Mouse (Mus musculus) bone marrow macrophage, adult 2 months (primary cell): Measurements from ENCODE around the gene Snrpd3.

Experiments used
- CTCF ChIP-seq: IDR thresholded peaks from 2 replicates; pipeline ENCODE4 v1.5.1; 2012; ENCODE audit warnings: low read depth, mild to moderate bottlenecking, low read length, moderate library complexity
- POLR2A ChIP-seq: IDR thresholded peaks from 2 replicates; pipeline ENCODE4 v1.6.1; 2012; ENCODE audit warnings: mild to moderate bottlenecking, low read depth, low read length, borderline replicate concordance

DNA sequence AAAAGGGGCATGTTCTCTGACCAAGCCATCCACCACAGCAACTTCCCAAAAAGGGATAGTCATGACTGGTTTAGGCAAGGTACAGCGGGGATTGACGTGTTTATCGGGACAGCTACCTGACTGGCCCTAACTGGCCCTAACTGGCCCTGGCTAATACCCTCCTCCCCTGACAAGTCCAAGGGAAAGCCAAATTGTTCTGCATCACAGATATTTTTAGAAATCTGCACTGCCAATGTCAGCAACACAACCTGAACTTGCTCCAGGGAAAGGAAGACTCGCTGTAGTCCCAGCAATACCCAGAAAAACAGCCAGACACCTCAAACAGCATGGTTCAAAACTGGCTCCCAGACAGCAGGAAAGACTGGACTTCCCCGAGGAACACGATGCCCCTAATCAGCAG lies 22.0 kb upstream of the Snrpd3 start:
- TF ChIP-seq CTCF, result no peak
- no peak for TF ChIP-seq POLR2A
